Mouse (Mus musculus) mouse embryonic stem cell (cell line): Measurements from ENCODE around the gene Btbd35f26.
"Not testable (repeated sequence)": the region's sequence is repeated elsewhere in the genome, so short reads cannot be mapped to it uniquely, and the experiment has no call there.

ENCODE experiments used
- in situ Hi-C, 2 experiments: fragments of 300-500 bp; cut with MboI; formaldehyde crosslinking; loops; 1 replicate in 1 of 2; 3 replicates in 1 of 2; pipeline ENCODE4 v1.14.3; 2019 to 2020; ENCODE audit warnings: low sequenced_read_pairs in 2 of 2, low pct_unique_long_range_greater_than_20kb in 1 of 2, mixed read lengths in 1 of 2; ENCODE audit not compliant: unreplicated experiment in 1 of 2

The Btbd35f26 gene

GRCm38 (mm10) chrX:31336154-31336553 lies at the start of gene Btbd35f26:
TSS of gene Btbd35f26 (plus strand) at chrX:31336454.
- in situ Hi-C loops: not testable (repeated sequence)

GRCm38 (mm10) chrX:31341924-31342323 lies 5.7 kb downstream of the Btbd35f26 start:
- in situ Hi-C loops: not testable (repeated sequence)

GRCm38 (mm10) chrX:31383818-31384217 lies 47.6 kb downstream of the Btbd35f26 start, which contains the start of gene Btbd35f19:
TSS of gene Btbd35f19 (minus strand) at chrX:31383918.
- in situ Hi-C loops: not testable (repeated sequence)
